Mouse (Mus musculus) lung, postnatal 0 days (tissue): ENCODE results near the gene Bmp8b.
"Not testable (repeated sequence)": the region's sequence is repeated elsewhere in the genome, so short reads cannot be mapped to it uniquely, and the experiment has no call there.

Experiments used
- CTCF ChIP-seq: IDR thresholded peaks from 2 replicates; pipeline ENCODE4 v1.5.1; 2016; ENCODE audit warnings: antibody characterized with exemption, mild to moderate bottlenecking
- EP300 ChIP-seq: IDR thresholded peaks from 2 replicates; pipeline ENCODE4 v1.6.1; 2016; ENCODE audit warnings: antibody characterized with exemption, mild to moderate bottlenecking, control low read depth

- not testable (repeated sequence) for TF ChIP-seq CTCF, EP300
Observed at GRCm38 (mm10) chr4:123105929-123106328, 964 bp downstream of the Bmp8b start.
